Mouse (Mus musculus) heart, embryonic 14.5 days (tissue): ENCODE results near the gene Cpvl. TPM values are rescaled to one million over a fixed set of nuclear protein-coding genes. Genes with fewer than 3 reads are reported as not detected.

Experiments
- ATAC-seq: fragments of 200-750 bp; cut with Nextera tagmentation; 2 replicates; pipeline ENCODE4 v1.8.0; 2017; ENCODE audit warnings: low read depth, moderate TSS enrichment; ENCODE audit not compliant: insufficient number of reproducible peaks, insufficient read depth, low FRiP score
- H3K27ac ChIP-seq, 2 experiments: fragments of 200-500 bp in 1 of 2; fragments of 300-500 bp in 1 of 2; sonication (generic) in 1 of 2; replicated peaks in 1 of 2; 2 replicates each; pipeline ENCODE4 v1.5.1; 2012 to 2014; ENCODE audit warnings: low read depth in 2 of 2, low read length in 2 of 2, control low read depth in 1 of 2, mild to moderate bottlenecking in 1 of 2, mixed read lengths in 1 of 2; ENCODE audit not compliant: control insufficient read depth in 1 of 2, insufficient read depth in 1 of 2
- H3K27me3 ChIP-seq: fragments of 300-500 bp; sonication (generic); 2 replicates; pipeline ENCODE4 v1.6.1; 2014; ENCODE audit warnings: mild to moderate bottlenecking, low read length, control low read depth; ENCODE audit not compliant: control insufficient read depth, insufficient read depth
- H3K36me3 ChIP-seq: fragments of 300-500 bp; sonication (generic); 2 replicates; pipeline ENCODE4 v1.6.1; 2014; ENCODE audit warnings: mild to moderate bottlenecking, control low read depth, low read length, mixed read lengths; ENCODE audit not compliant: control insufficient read depth, insufficient read depth
- H3K4me1 ChIP-seq, 2 experiments: fragments of 200-500 bp in 1 of 2; fragments of 300-500 bp in 1 of 2; sonication (generic) in 1 of 2; 2 replicates each; pipeline ENCODE4 v1.6.1; 2012 to 2014; ENCODE audit warnings: low read length in 2 of 2, control low read depth in 1 of 2, mixed read lengths in 1 of 2; ENCODE audit not compliant: control insufficient read depth in 2 of 2, insufficient read depth in 2 of 2
- H3K4me2 ChIP-seq: fragments of 300-500 bp; sonication (generic); 2 replicates; pipeline ENCODE4 v1.6.1; 2014; ENCODE audit warnings: mild to moderate bottlenecking, low read length
- H3K4me3 ChIP-seq, 2 experiments: fragments of 200-500 bp in 1 of 2; fragments of 300-500 bp in 1 of 2; sonication (generic) in 1 of 2; 2 replicates each; pipeline ENCODE4 v1.5.1; 2012 to 2014; ENCODE audit warnings: low read length in 2 of 2, mild to moderate bottlenecking in 2 of 2, control low read depth in 1 of 2, low read depth in 1 of 2, moderate library complexity in 1 of 2; ENCODE audit not compliant: control insufficient read depth in 1 of 2, insufficient read depth in 1 of 2
- H3K9ac ChIP-seq: fragments of 300-500 bp; sonication (generic); 2 replicates; pipeline ENCODE4 v1.6.1; 2014; ENCODE audit warnings: mild to moderate bottlenecking, low read length
- H3K9me3 ChIP-seq: fragments of 300-500 bp; sonication (generic); 2 replicates; pipeline ENCODE4 v1.6.1; 2016; ENCODE audit warnings: low read length, control low read depth; ENCODE audit not compliant: control insufficient read depth
- WGBS: fragments of 180-500 bp; shearing (Covaris S2); extraction: QIAGEN DNeasy Blood & Tissue Kit; methylation state at CpG from one replicate; pipeline ENCODE4 v1.1.7; 2014; 5-methylcytosine and 5-hydroxymethylcytosine counted together
- polyA plus RNA-seq: library from polyadenylated mRNA; unstranded; fragments of >200 nt; fragmentation: Nextera tagmentation; extraction: Ambion mirVana; gene quantifications from 2 replicates; pipeline ENCODE4 v1.2.1, GENCODE M21; 2014

The Cpvl gene
- polyA plus RNA-seq, 1 experiment from 2014 or later = not detected

DNA sequence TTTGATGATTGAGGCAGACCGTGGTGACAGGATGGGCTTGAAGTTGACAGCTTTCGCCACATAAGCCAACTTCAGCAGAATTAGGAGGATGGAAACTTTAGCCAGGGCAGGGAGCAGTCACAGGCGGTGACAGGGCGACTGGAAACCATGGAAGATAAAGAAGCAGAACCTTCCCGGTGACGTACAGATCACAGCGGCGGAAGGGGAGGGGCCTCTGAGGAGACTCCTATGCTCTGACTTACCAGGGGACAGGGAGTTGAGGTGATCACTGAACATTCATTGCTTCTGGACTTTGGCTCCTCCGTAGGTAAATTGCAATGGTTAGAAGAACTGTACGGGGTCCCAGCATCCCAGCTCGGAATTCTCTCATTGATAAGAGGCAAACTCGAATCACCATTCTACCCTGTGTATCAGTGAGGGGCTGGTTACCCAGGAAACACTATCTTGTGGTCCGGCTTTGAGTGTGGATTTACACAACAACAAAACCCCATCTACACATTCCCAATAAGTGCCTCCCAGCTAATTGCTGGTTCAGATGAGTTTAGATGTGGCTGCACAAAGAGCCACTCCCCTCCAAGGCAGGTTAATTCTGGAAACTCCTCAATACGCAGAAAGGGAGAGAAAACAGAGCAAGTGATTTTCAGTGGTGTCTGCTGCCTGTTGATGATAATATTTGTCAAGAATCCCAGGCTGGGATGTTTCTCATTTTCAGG is 8.0 kb upstream of the Cpvl start:
- H3K9ac ChIP-seq = peak overlapping the region; percentile 49
- peak overlapping the region in 1 of 2 experiments; percentile 37; a peak in 2 of 4 replicates for H3K27ac ChIP-seq
- peak overlapping the region; percentile 73 for H3K4me2 ChIP-seq
- H3K36me3 ChIP-seq = no peaks in the 10 kb centered on the region
- no peaks in the 10 kb centered on the region for H3K9me3 ChIP-seq
- peaks cover 4% of the 10 kb centered on the region in 2 experiments; a peak in 3 of 4 replicates for H3K4me1 ChIP-seq
- H3K27me3 ChIP-seq = no peaks in the 10 kb centered on the region
- ATAC-seq = peak; percentile 61; the same call in 1 of the 2 replicates
- 7% methylated on average over 14 of the region's 14 CpGs for WGBS
- peak overlapping the region; percentile 42 to 55 for H3K4me3 ChIP-seq

DNA sequence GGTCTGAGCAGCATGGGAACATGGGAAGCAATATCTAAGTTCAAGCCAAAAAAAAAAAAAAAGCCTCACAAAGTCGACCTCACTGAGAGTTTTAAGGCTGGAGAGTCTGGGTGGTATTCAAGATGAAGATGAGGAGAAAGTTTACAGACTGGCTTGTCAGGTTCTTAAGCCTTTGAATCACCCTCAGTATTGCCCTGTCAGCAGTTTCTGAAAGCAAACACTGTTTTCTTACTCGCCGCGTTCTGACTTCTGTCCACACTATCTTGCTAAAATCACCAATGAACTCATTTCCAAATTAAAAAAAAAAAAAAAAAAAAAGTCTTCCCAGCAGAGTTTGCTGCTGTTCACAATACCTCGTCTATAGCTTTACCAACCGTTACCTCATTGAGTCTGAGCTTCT is 5.3 kb upstream of the Cpvl start:
- no peak for ATAC-seq
- no peak overlapping the region for H3K4me3 ChIP-seq
- H3K9me3 ChIP-seq = no peaks in the 10 kb centered on the region
- H3K36me3 ChIP-seq = no peaks in the 10 kb centered on the region
- H3K27me3 ChIP-seq = no peaks in the 10 kb centered on the region
- no peak overlapping the region for H3K27ac ChIP-seq
- H3K9ac ChIP-seq = no peak overlapping the region
- no peak overlapping the region for H3K4me2 ChIP-seq
- WGBS = 64% methylated on average over 6 of the region's 6 CpGs
- H3K4me1 ChIP-seq = peaks cover 4% of the 10 kb centered on the region in 2 experiments; a peak in 3 of 4 replicates

DNA sequence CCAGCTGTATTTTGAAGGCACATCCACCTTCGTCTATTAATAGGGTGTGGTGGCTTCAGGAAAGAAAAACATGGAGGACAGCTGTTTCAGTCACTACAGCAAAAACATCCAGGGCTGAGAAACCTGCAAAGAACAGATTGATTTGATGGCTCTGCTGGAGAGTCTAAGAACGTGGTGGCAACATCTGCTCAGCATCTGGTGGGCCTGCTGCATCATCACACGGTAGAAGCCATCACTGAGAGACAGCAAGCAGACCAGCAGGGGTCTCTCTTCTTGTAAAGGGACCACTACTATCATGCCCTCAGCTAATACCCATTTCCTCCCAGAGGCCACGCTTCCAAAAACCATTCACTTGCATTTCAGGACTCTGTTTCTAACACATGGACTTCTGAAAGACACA is 4.1 kb upstream of the Cpvl start:
- no peak for ATAC-seq
- Histone ChIP-seq H3K27me3 (no peaks in the 10 kb centered on the region), H3K9me3 (no peaks in the 10 kb centered on the region), H3K4me3 (no peak overlapping the region), H3K36me3 (no peaks in the 10 kb centered on the region), H3K4me1 (peaks cover 4% of the 10 kb centered on the region in 2 experiments; a peak in 3 of 4 replicates), H3K9ac (no peak overlapping the region), H3K4me2 (no peak overlapping the region), H3K27ac (no peak overlapping the region)
- WGBS = 47% methylated on average over 4 of the region's 4 CpGs

DNA sequence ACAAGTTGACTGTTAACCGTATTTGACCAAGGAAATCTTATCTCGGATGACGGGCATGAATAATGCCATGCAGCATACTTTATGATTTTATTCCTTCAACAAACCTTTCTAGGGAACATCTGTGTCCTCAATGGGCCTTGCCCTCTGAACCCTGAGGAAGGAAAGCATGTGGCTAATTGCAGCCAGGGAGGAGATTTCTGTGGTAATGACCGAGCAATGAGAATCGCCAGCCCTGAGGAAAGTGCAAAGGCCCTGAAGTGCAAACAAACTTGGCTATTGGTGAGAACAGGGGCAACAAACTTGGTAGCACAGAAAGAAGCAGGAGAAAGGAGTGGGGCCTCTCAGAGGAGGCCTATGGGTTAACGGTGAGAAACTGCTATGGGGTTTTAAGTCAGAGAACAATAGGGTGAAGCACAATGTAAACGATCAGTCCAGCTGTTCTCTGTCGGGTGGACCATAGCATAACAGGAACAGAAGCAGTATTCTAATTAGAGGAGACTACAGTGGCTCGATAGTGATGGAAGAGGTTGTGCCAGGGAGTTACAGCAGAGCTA is 3.7 kb upstream of the Cpvl start:
- peaks cover 4% of the 10 kb centered on the region in 2 experiments; a peak in 3 of 4 replicates for H3K4me1 ChIP-seq
- WGBS = 68% methylated on average over 9 of the region's 9 CpGs
- no peak overlapping the region for H3K9ac ChIP-seq
- H3K9me3 ChIP-seq = no peaks in the 10 kb centered on the region
- H3K27me3 ChIP-seq = no peaks in the 10 kb centered on the region
- no peak overlapping the region for H3K4me2 ChIP-seq
- no peak overlapping the region for H3K4me3 ChIP-seq
- no peak overlapping the region for H3K27ac ChIP-seq
- H3K36me3 ChIP-seq = no peaks in the 10 kb centered on the region
- ATAC-seq = no peak

DNA sequence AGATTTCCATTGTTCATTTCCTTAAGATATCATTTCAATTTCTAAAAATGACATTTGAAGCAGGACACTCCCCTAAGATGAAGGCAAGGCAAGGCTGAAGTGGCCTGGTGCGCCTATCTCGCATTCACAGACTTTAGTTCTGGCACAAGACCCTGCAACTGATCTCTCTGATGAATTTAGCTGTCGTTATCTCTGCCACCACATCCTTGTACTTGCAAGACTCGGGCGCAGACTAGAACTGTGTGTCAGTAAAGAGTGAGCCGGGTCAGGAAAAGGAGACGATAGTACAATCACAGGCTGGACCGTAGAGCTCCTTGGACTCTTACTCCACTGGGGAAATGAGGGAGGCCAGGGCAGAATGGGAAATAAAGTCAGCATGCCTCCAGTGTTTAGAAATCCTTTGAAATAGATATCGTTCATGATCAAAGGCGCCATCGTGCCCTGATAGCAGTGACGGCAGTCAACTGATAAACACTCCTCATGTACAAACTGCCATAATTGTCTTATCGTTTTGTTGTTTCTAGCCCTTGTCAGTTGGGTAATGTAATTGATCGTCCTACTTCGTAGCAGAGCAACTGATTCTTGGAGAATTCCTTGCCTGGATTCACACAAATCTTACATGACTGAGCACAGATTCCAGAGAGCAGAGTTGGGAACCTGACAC is 2.5 kb upstream of the Cpvl start:
- H3K4me1 ChIP-seq = peaks cover 2% of the 10 kb centered on the region in 2 experiments; a peak in 3 of 4 replicates
- H3K9ac ChIP-seq = no peak overlapping the region
- H3K36me3 ChIP-seq = no peaks in the 10 kb centered on the region
- H3K27ac ChIP-seq = no peak overlapping the region
- no peaks in the 10 kb centered on the region for H3K9me3 ChIP-seq
- no peaks in the 10 kb centered on the region for H3K27me3 ChIP-seq
- H3K4me3 ChIP-seq = no peak overlapping the region
- no peak overlapping the region for H3K4me2 ChIP-seq
- 40% methylated on average over 15 of the region's 15 CpGs for WGBS
- no peak for ATAC-seq

DNA sequence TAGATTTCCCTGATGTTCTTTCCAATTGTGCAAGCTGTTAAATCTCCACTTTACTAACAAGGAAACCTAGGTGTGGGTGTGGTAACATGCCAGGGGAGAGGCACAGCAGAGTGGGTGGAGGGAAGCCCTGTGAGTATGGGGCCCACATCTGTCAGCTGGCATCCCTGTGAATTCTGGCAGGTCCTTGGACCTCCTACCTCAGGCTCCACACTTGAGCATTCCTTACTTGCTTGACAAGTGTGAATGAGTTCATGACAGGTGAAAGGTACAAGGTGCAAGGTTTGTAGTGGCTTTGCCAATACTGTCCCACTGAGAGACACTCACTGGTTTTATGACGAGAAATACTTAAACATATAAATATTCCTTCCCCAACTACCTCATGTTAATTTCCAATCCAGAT is 4.4 kb downstream of the Cpvl start:
- Histone ChIP-seq H3K9me3 (no peaks in the 10 kb centered on the region), H3K36me3 (no peaks in the 10 kb centered on the region), H3K4me2 (no peak overlapping the region), H3K27ac (no peak overlapping the region), H3K4me1 (peaks cover 8 to 16% of the 10 kb centered on the region in 2 experiments; a peak in 3 of 4 replicates), H3K4me3 (no peak overlapping the region), H3K27me3 (no peaks in the 10 kb centered on the region), H3K9ac (no peak overlapping the region)
- no peak for ATAC-seq
- WGBS = 43% methylated on average over 1 of the region's 1 CpGs

DNA sequence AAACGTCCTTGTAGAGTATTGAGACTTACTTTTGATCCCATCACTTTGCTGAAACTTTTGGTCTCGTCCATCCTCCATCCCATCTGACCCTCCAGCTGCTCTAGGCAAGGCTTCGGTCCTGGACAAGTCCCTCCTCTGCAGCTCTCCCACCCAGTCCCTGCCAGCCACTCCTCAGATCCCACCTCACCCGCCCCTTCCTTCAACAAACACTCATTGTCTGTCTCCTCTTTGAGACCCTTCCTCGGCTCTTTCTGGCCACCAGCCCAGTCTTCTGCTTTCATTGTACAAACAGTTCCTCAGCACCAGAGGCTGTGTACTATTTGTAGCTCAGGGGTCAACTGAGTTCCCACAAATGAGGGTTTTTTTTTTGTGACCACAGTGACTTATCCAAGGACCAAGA is 5.0 kb downstream of the Cpvl start:
- H3K4me3 ChIP-seq = no peak overlapping the region
- H3K4me1 ChIP-seq = peaks cover 14 to 20% of the 10 kb centered on the region in 2 experiments; a peak in 3 of 4 replicates
- H3K4me2 ChIP-seq = no peak overlapping the region
- no peak for ATAC-seq
- 30% methylated on average over 5 of the region's 5 CpGs for WGBS
- no peaks in the 10 kb centered on the region for H3K36me3 ChIP-seq
- H3K9ac ChIP-seq = no peak overlapping the region
- no peaks in the 10 kb centered on the region for H3K9me3 ChIP-seq
- H3K27ac ChIP-seq = no peak overlapping the region
- H3K27me3 ChIP-seq = no peaks in the 10 kb centered on the region
